ENCODE assay signal across 11 mouse cellular contexts in the genomic region with DNA sequence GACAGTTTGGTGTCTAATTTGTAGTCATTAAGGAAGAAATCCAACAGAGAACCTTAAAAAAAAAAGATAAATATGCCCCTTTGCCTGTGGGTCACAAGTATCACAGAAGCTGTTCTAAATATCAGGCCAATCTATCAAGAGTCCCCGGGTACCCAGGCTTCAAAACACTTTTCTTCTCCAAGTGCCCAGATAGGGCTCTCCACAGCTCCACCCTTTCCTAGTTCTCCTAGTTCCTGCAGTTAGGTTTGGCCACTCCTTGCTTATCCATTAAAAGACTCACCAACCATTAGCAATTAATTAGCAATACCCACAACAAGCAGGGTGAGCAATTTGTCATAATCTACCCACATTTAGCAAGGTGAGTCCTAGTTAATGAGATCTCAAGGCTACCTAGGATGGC. TPM values are rescaled to one million over a fixed set of nuclear protein-coding genes. Genes with fewer than 3 reads are reported as not detected.
DNase-seq lines count a peak whose midpoint lies in the region; ATAC-seq and TF ChIP-seq lines count a peak whose summit lies in the region.
"Had no signal": no experiment of that assay in that cellular context is flagged by ENCODE, and none has a peak within 500 bp of the region (broad histone marks: within the 10 kb centered on the region; RNA-seq: fewer than 3 reads in every experiment).

No protein-coding gene starts in this region.

- DNase-seq in kidney, adult 9 months: no peak
- DNase-seq in hindbrain, postnatal 0 days (ENCODE audit: low spot score): no peak
- DNase-seq in midbrain, embryonic 14.5 days: no peak
- DNase-seq in urinary bladder, adult 2 months (ENCODE audit: low spot score): no peak
- no peak for DNase-seq in cerebellum, postnatal 36 days
- no peak for DNase-seq in layer of hippocampus, adult 8-10 months (ENCODE audit: low spot score in 2 of 2)
- DNase-seq: cerebellum, adult 11 months had no signal

- H3K27ac ChIP-seq in kidney, embryonic 15.5 days: no peak overlapping the region
- H3K27ac ChIP-seq in embryonic facial prominence, embryonic 15.5 days (replicated peaks): no peak overlapping the region
- H3K27ac ChIP-seq in hindbrain, postnatal 0 days: no peak overlapping the region
- no peak overlapping the region for H3K27ac ChIP-seq in midbrain, embryonic 14.5 days (replicated peaks; ENCODE audit: low read depth, low read length)

- no peak for TF ChIP-seq CTCF in hindbrain, postnatal 0 days (IDR thresholded peaks at IDR 0.05; ENCODE audit: low read depth)

- WGBS in kidney, embryonic 15.5 days: 88% methylated on average over 1 of the region's 1 CpGs
- WGBS in embryonic facial prominence, embryonic 15.5 days: 75% methylated on average over 1 of the region's 1 CpGs
- 69% methylated on average over 1 of the region's 1 CpGs for WGBS in hindbrain, postnatal 0 days
- 74% methylated on average over 1 of the region's 1 CpGs for WGBS in midbrain, embryonic 14.5 days

- no peak for ATAC-seq in kidney, embryonic 15.5 days (replicated peaks; ENCODE audit: low FRiP score)
- no peak for ATAC-seq in embryonic facial prominence, embryonic 15.5 days (ENCODE audit: insufficient number of reproducible peaks, low FRiP score, low TSS enrichment, low read depth)
- no peak for ATAC-seq in hindbrain, postnatal 0 days
- no peak for ATAC-seq in midbrain, embryonic 14.5 days (ENCODE audit: low FRiP score, low TSS enrichment)

- H3K36me3 ChIP-seq in kidney, embryonic 15.5 days: no peaks in the 10 kb centered on the region
- H3K36me3 ChIP-seq in embryonic facial prominence, embryonic 15.5 days: no peaks in the 10 kb centered on the region
- H3K36me3 ChIP-seq in hindbrain, postnatal 0 days (ENCODE audit: insufficient read depth, low read length): no peaks in the 10 kb centered on the region
- H3K36me3 ChIP-seq in midbrain, embryonic 14.5 days (ENCODE audit: control insufficient read depth, insufficient read depth, low read length): no peaks in the 10 kb centered on the region

- peak overlapping the region; percentile 74 for H3K4me2 ChIP-seq in kidney, embryonic 15.5 days
- peak overlapping the region; percentile 67 for H3K4me2 ChIP-seq in embryonic facial prominence, embryonic 15.5 days (replicated peaks)
- peak overlapping the region; percentile 86 for H3K4me2 ChIP-seq in hindbrain, postnatal 0 days (ENCODE audit: low read depth, low read length)
- H3K4me2 ChIP-seq in midbrain, embryonic 14.5 days (ENCODE audit: low read length): peak overlapping the region; percentile 67

- peaks cover 11% of the 10 kb centered on the region for H3K4me1 ChIP-seq in kidney, embryonic 15.5 days
- H3K4me1 ChIP-seq in embryonic facial prominence, embryonic 15.5 days: peaks cover 12% of the 10 kb centered on the region
- H3K4me1 ChIP-seq in hindbrain, postnatal 0 days (ENCODE audit: insufficient read depth, low read length): peaks cover 7% of the 10 kb centered on the region; the same call in 1 of the 2 replicates
- peaks cover 9% of the 10 kb centered on the region for H3K4me1 ChIP-seq in midbrain, embryonic 14.5 days (ENCODE audit: control insufficient read depth, insufficient read depth, low read length)

- no peak overlapping the region for H3K9ac ChIP-seq in kidney, embryonic 15.5 days
- no peak overlapping the region for H3K9ac ChIP-seq in embryonic facial prominence, embryonic 15.5 days
- peak overlapping the region; percentile 84; the same call in 1 of the 2 replicates for H3K9ac ChIP-seq in hindbrain, postnatal 0 days (replicated peaks; ENCODE audit: low read length)
- no peak overlapping the region for H3K9ac ChIP-seq in midbrain, embryonic 14.5 days (replicated peaks; ENCODE audit: low read length)

- peaks cover 5% of the 10 kb centered on the region; the same call in 1 of the 2 replicates for H3K27me3 ChIP-seq in kidney, embryonic 15.5 days
- H3K27me3 ChIP-seq in embryonic facial prominence, embryonic 15.5 days: no peaks in the 10 kb centered on the region
- H3K27me3 ChIP-seq in hindbrain, postnatal 0 days (ENCODE audit: insufficient read depth, low read length): no peaks in the 10 kb centered on the region
- no peaks in the 10 kb centered on the region for H3K27me3 ChIP-seq in midbrain, embryonic 14.5 days (ENCODE audit: control insufficient read depth, insufficient read depth, low read length)

- peak overlapping the region; percentile 89 for H3K4me3 ChIP-seq in kidney, embryonic 15.5 days (replicated peaks)
- no peak overlapping the region; the same call in 1 of the 2 replicates for H3K4me3 ChIP-seq in embryonic facial prominence, embryonic 15.5 days (replicated peaks)
- peak overlapping the region; percentile 94 for H3K4me3 ChIP-seq in hindbrain, postnatal 0 days (ENCODE audit: low read length)
- peak overlapping the region; percentile 80; the same call in 1 of the 2 replicates for H3K4me3 ChIP-seq in midbrain, embryonic 14.5 days (replicated peaks; ENCODE audit: low read depth, low read length)

- no peaks in the 10 kb centered on the region for H3K9me3 ChIP-seq in kidney, embryonic 15.5 days (replicated peaks)
- no peaks in the 10 kb centered on the region for H3K9me3 ChIP-seq in embryonic facial prominence, embryonic 15.5 days (replicated peaks)
- H3K9me3 ChIP-seq in hindbrain, postnatal 0 days (ENCODE audit: low read length): no peaks in the 10 kb centered on the region
- no peaks in the 10 kb centered on the region for H3K9me3 ChIP-seq in midbrain, embryonic 14.5 days (ENCODE audit: control insufficient read depth, low read length)

RNA-seq across cellular contexts. Expression of a gene that starts 1.3 kb away (rescaled TPM):
- 46.0 and 47.6 TPM in 2 replicates for polyA plus RNA-seq in kidney, embryonic 15.5 days (2015; fragmentation: Nextera tagmentation; extraction: Ambion mirVana)
- polyA plus RNA-seq in embryonic facial prominence, embryonic 15.5 days (2015; fragmentation: Nextera tagmentation; extraction: Ambion mirVana): 37.1 and 37.4 TPM in 2 replicates
- total RNA-seq in hindbrain, postnatal 0 days (2014; rRNA removed): 31.1 and 32.6 TPM in 2 replicates
- 55.6 and 61.6 TPM in 2 replicates for polyA plus RNA-seq in hindbrain, postnatal 0 days (2015; fragmentation: Nextera tagmentation; extraction: Ambion mirVana)
- 33.4 and 42.5 TPM in 2 replicates for polyA plus RNA-seq in midbrain, embryonic 14.5 days (2014; fragmentation: Nextera tagmentation; extraction: Ambion mirVana)
- polyA plus RNA-seq in urinary bladder, adult 2 months (2012; rRNA removed): 37.1 and 44.4 TPM in 2 replicates
- total RNA-seq in layer of hippocampus, adult 8-10 months (2022): 10 to 100 TPM; 56.6 to 61.9 (median 58.1) TPM

RNA-seq across cellular contexts. Expression of a gene that starts 36.9 kb away (rescaled TPM):
- 0.21 and 0.28 TPM in 2 replicates for polyA plus RNA-seq in kidney, embryonic 15.5 days (2015; fragmentation: Nextera tagmentation; extraction: Ambion mirVana)
- polyA plus RNA-seq in embryonic facial prominence, embryonic 15.5 days (2015; fragmentation: Nextera tagmentation; extraction: Ambion mirVana): 2.1 and 3.4 TPM in 2 replicates
- total RNA-seq in hindbrain, postnatal 0 days (2014; rRNA removed): 1.4 TPM in 1 of 2 replicates, not detected in the other
- 0.30 TPM in 1 of 2 replicates, not detected in the other for polyA plus RNA-seq in hindbrain, postnatal 0 days (2015; fragmentation: Nextera tagmentation; extraction: Ambion mirVana)
- 0.30 and 0.58 TPM in 2 replicates for polyA plus RNA-seq in midbrain, embryonic 14.5 days (2014; fragmentation: Nextera tagmentation; extraction: Ambion mirVana)
- 0.48 and 0.71 TPM in 2 replicates for polyA plus RNA-seq in urinary bladder, adult 2 months (2012; rRNA removed)
- 100 to 1,000 TPM in 2 of 4 experiments, not detected in 2; 138 to 173 TPM for total RNA-seq in layer of hippocampus, adult 8-10 months (2022)
- total RNA-seq: heart, adult 8-10 months; liver, adult 2 months had no signal
